Mouse (Mus musculus): ENCODE measurements around the gene Cntn3. TPM values are rescaled to one million over a fixed set of nuclear protein-coding genes. Genes with fewer than 3 reads are reported as not detected.

Gene Cntn3
- polyA plus RNA-seq, 1 experiment from 2014 or later: 0.39 TPM

GRCm38 (mm10) chr6:102564011-102564731 lies 8.7 kb downstream of the Cntn3 start:
- H3K9me3 ChIP-seq (replicated peaks; ENCODE audit: control insufficient read depth, low read length): no peaks in the 10 kb centered on the region
- peak overlapping the region; percentile 53 for H3K4me3 ChIP-seq (ENCODE audit: low read depth, low read length)
- H3K27me3 ChIP-seq (ENCODE audit: control insufficient read depth, insufficient read depth, low read length): peaks cover 16% of the 10 kb centered on the region
- ATAC-seq (replicated peaks; ENCODE audit: insufficient number of reproducible peaks, low FRiP score, low TSS enrichment): peak; percentile 87
- no peaks in the 10 kb centered on the region for H3K4me1 ChIP-seq (ENCODE audit: control insufficient read depth, insufficient read depth, low read length)
- H3K27ac ChIP-seq (ENCODE audit: low read depth, low read length): no peak overlapping the region
- H3K9ac ChIP-seq (ENCODE audit: low read depth, low read length): peak overlapping the region; percentile 64
- no peaks in the 10 kb centered on the region for H3K36me3 ChIP-seq (ENCODE audit: control insufficient read depth, insufficient read depth, low read length)
- H3K4me2 ChIP-seq: peak overlapping the region; percentile 90
- 1% methylated on average over 57 of the region's 63 CpGs for WGBS (ENCODE audit: insufficient replicate concordance)

DNA sequence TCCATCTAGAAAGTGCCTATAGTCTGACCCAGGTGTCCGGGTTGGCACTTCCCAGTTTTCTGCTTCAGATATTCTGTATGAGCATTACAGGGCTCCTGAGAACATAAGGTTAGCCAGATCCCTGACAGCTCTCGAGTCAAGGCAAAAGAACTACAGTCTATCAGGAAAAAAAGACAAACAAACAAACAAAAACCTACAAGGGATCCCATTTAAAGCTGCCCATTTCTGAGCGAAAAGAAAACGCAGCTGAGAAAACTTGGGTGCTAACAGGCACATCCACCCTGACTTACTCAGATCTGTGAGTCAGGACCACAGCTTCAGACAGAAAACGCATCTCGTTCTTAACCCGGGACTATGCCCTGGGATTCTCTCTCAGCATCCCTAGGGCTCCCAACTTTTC lies 9.5 kb downstream of the Cntn3 start:
- 13% methylated on average over 7 of the region's 7 CpGs for WGBS (ENCODE audit: insufficient replicate concordance)
- Histone ChIP-seq H3K36me3 (ENCODE audit: control insufficient read depth, insufficient read depth, low read length) (no peaks in the 10 kb centered on the region), H3K4me3 (ENCODE audit: low read depth, low read length) (peak overlapping the region; percentile 53), H3K9me3 (replicated peaks; ENCODE audit: control insufficient read depth, low read length) (no peaks in the 10 kb centered on the region), H3K27ac (ENCODE audit: low read depth, low read length) (no peak overlapping the region), H3K27me3 (ENCODE audit: control insufficient read depth, insufficient read depth, low read length) (peaks cover 16% of the 10 kb centered on the region), H3K4me1 (ENCODE audit: control insufficient read depth, insufficient read depth, low read length) (no peaks in the 10 kb centered on the region), H3K4me2 (peak overlapping the region; percentile 90), H3K9ac (ENCODE audit: low read depth, low read length) (no peak overlapping the region)
- no peak for ATAC-seq (replicated peaks; ENCODE audit: insufficient number of reproducible peaks, low FRiP score, low TSS enrichment)

DNA sequence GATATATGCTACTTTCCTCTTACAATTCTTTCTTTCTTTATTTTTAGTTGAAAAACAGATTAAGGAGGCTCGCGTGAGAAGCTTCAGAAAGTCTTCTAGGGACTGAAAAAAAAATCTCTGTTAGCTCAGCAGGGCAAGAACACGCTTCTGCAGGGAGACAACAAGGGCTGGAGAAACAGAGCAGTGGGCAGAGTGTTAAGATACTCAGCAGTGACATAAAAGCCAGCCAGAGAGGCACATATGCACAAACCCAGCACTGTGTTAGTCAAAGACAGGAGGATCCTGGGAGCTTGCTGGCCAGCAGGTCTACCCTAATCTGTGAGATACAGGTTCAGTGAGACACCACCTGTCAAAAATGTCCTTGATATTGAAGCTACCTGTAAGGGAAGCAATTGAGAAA lies 15.4 kb downstream of the Cntn3 start:
- H3K9ac ChIP-seq (ENCODE audit: low read depth, low read length): no peak overlapping the region
- H3K27me3 ChIP-seq (ENCODE audit: control insufficient read depth, insufficient read depth, low read length): peaks cover under 1% of the 10 kb centered on the region
- no peaks in the 10 kb centered on the region for H3K9me3 ChIP-seq (replicated peaks; ENCODE audit: control insufficient read depth, low read length)
- no peaks in the 10 kb centered on the region for H3K4me1 ChIP-seq (ENCODE audit: control insufficient read depth, insufficient read depth, low read length)
- no peak overlapping the region for H3K4me2 ChIP-seq
- ATAC-seq (replicated peaks; ENCODE audit: insufficient number of reproducible peaks, low FRiP score, low TSS enrichment): no peak
- H3K36me3 ChIP-seq (ENCODE audit: control insufficient read depth, insufficient read depth, low read length): no peaks in the 10 kb centered on the region
- no peak overlapping the region for H3K27ac ChIP-seq (ENCODE audit: low read depth, low read length)
- H3K4me3 ChIP-seq (ENCODE audit: low read depth, low read length): no peak overlapping the region
- 73% methylated on average over 3 of the region's 3 CpGs for WGBS (ENCODE audit: insufficient replicate concordance)

DNA sequence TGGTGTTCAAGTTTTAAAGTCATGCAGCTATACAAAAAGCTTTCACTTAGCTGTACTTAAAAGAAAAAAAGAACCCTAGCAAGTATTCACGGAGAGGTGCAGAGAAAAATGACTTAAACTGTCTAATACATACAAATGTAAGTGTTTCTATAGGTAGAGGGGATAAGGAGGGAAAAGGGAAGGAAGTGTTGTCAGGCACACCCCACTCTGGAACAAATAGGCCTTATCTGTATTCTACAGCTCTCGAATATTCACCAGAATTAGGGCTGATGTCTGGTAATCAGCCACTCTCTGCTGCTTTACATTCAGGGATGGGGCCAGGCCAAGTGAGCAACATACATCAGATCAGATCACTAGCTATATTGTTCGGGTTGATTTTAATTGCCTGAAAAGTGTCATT lies 16.4 kb downstream of the Cntn3 start:
- no peak overlapping the region for H3K9ac ChIP-seq (ENCODE audit: low read depth, low read length)
- no peak overlapping the region for H3K4me3 ChIP-seq (ENCODE audit: low read depth, low read length)
- H3K36me3 ChIP-seq (ENCODE audit: control insufficient read depth, insufficient read depth, low read length): no peaks in the 10 kb centered on the region
- peak; percentile 65; the same call in 1 of the 2 replicates for ATAC-seq (replicated peaks; ENCODE audit: insufficient number of reproducible peaks, low FRiP score, low TSS enrichment)
- no peak overlapping the region for H3K27ac ChIP-seq (ENCODE audit: low read depth, low read length)
- no peaks in the 10 kb centered on the region for H3K9me3 ChIP-seq (replicated peaks; ENCODE audit: control insufficient read depth, low read length)
- no peaks in the 10 kb centered on the region for H3K4me1 ChIP-seq (ENCODE audit: control insufficient read depth, insufficient read depth, low read length)
- WGBS (ENCODE audit: insufficient replicate concordance): 47% methylated on average over 3 of the region's 3 CpGs
- no peak overlapping the region for H3K4me2 ChIP-seq
- H3K27me3 ChIP-seq (ENCODE audit: control insufficient read depth, insufficient read depth, low read length): no peaks in the 10 kb centered on the region

GRCm38 (mm10) chr6:102555814-102556437 lies 17.0 kb downstream of the Cntn3 start:
- no peak overlapping the region for H3K27ac ChIP-seq (ENCODE audit: low read depth, low read length)
- WGBS (ENCODE audit: insufficient replicate concordance): 79% methylated on average over 4 of the region's 4 CpGs
- H3K4me2 ChIP-seq: no peak overlapping the region
- H3K27me3 ChIP-seq (ENCODE audit: control insufficient read depth, insufficient read depth, low read length): no peaks in the 10 kb centered on the region
- no peaks in the 10 kb centered on the region for H3K9me3 ChIP-seq (replicated peaks; ENCODE audit: control insufficient read depth, low read length)
- no peak for ATAC-seq (replicated peaks; ENCODE audit: insufficient number of reproducible peaks, low FRiP score, low TSS enrichment)
- H3K9ac ChIP-seq (ENCODE audit: low read depth, low read length): no peak overlapping the region
- no peaks in the 10 kb centered on the region for H3K4me1 ChIP-seq (ENCODE audit: control insufficient read depth, insufficient read depth, low read length)
- H3K4me3 ChIP-seq (ENCODE audit: low read depth, low read length): no peak overlapping the region
- H3K36me3 ChIP-seq (ENCODE audit: control insufficient read depth, insufficient read depth, low read length): no peaks in the 10 kb centered on the region

- Histone ChIP-seq H3K9ac (ENCODE audit: low read depth, low read length) (no peak overlapping the region), H3K9me3 (replicated peaks; ENCODE audit: control insufficient read depth, low read length) (no peaks in the 10 kb centered on the region), H3K4me3 (ENCODE audit: low read depth, low read length) (no peak overlapping the region), H3K36me3 (ENCODE audit: control insufficient read depth, insufficient read depth, low read length) (no peaks in the 10 kb centered on the region), H3K27ac (ENCODE audit: low read depth, low read length) (no peak overlapping the region), H3K27me3 (ENCODE audit: control insufficient read depth, insufficient read depth, low read length) (no peaks in the 10 kb centered on the region), H3K4me1 (ENCODE audit: control insufficient read depth, insufficient read depth, low read length) (no peaks in the 10 kb centered on the region), H3K4me2 (no peak overlapping the region)
- 81% methylated on average over 3 of the region's 3 CpGs for WGBS (ENCODE audit: insufficient replicate concordance)
- no peak for ATAC-seq (replicated peaks; ENCODE audit: insufficient number of reproducible peaks, low FRiP score, low TSS enrichment)
Measured at GRCm38 (mm10) chr6:102555067-102555657, 17.7 kb downstream of the Cntn3 start.

DNA sequence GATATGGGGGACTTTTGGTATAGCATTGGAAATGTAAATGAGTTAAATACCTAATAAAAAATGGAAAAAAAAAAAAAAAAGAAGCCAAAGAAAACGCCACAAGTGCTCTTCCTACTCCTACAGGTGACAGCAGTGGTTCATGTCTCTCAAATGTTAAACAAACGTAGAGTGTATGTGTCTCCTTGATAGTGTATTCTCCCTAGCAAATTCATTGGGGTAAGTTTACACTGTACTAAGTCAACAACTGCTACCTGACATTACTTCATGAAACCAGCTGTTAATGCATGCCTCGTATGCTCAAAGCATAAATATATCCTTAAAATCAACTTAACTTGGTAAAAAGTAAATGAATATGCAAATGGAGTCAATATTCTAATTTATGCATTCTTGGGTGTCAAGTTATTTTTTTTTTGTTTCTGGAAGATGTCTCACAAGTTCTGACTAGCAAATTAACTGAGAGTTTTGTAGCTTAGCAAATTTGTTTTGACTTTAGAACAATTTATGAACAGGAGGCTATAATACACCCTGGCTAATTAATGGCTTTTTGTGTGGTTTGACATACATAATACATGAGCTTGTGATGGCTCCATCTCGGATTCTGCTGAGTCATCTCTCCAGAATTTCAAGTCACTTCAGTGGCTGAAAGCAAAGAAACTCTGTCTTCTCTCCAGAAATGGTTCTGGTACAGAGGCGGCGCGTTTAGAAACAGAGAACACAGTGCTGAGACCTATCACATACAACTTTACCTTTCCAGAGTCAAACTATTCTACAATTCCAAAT lies 31.1 kb downstream of the Cntn3 start:
- Histone ChIP-seq H3K27me3 (ENCODE audit: control insufficient read depth, insufficient read depth, low read length) (no peaks in the 10 kb centered on the region), H3K9me3 (replicated peaks; ENCODE audit: control insufficient read depth, low read length) (no peaks in the 10 kb centered on the region), H3K9ac (ENCODE audit: low read depth, low read length) (no peak overlapping the region), H3K36me3 (ENCODE audit: control insufficient read depth, insufficient read depth, low read length) (no peaks in the 10 kb centered on the region), H3K4me2 (no peak overlapping the region), H3K4me1 (ENCODE audit: control insufficient read depth, insufficient read depth, low read length) (no peaks in the 10 kb centered on the region), H3K27ac (ENCODE audit: low read depth, low read length) (no peak overlapping the region), H3K4me3 (ENCODE audit: low read depth, low read length) (no peak overlapping the region)
- 79% methylated on average over 7 of the region's 7 CpGs for WGBS (ENCODE audit: insufficient replicate concordance)
- ATAC-seq (replicated peaks; ENCODE audit: insufficient number of reproducible peaks, low FRiP score, low TSS enrichment): no peak

DNA sequence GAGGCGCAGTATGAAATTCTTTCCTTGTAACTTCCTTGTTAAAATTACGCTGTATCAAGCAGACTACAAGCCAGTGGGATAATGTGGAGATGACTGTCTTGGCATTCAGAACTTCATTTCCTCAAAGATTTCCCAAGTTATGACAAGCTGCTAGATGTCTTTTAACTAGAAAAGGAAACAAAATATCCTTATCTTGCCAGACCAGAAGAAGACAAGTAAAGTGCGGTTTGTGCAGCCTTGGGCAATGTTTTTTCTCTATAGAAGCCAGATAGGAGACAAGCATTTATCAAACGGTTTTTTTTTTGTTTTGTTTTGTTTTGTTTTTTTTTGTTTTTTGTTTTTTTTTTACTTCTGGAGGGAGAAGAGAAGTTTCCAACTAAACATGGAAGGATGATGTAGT lies 37.3 kb downstream of the Cntn3 start:
- no peak overlapping the region for H3K4me3 ChIP-seq (ENCODE audit: low read depth, low read length)
- H3K4me2 ChIP-seq: no peak overlapping the region
- H3K27me3 ChIP-seq (ENCODE audit: control insufficient read depth, insufficient read depth, low read length): no peaks in the 10 kb centered on the region
- no peak for ATAC-seq (replicated peaks; ENCODE audit: insufficient number of reproducible peaks, low FRiP score, low TSS enrichment)
- H3K36me3 ChIP-seq (ENCODE audit: control insufficient read depth, insufficient read depth, low read length): no peaks in the 10 kb centered on the region
- WGBS (ENCODE audit: insufficient replicate concordance): 63% methylated on average over 4 of the region's 4 CpGs
- H3K9me3 ChIP-seq (replicated peaks; ENCODE audit: control insufficient read depth, low read length): no peaks in the 10 kb centered on the region
- no peak overlapping the region for H3K9ac ChIP-seq (ENCODE audit: low read depth, low read length)
- no peaks in the 10 kb centered on the region for H3K4me1 ChIP-seq (ENCODE audit: control insufficient read depth, insufficient read depth, low read length)
- H3K27ac ChIP-seq (ENCODE audit: low read depth, low read length): no peak overlapping the region
